Mouse (Mus musculus) thymus, postnatal 14 days (tissue): Measurements from ENCODE around the gene Itga7.

Experiments used
- DNase-seq: peaks from one replicate; pipeline ENCODE4 v3.0.0; 2021

Gene Itga7

GRCm38 (mm10) chr10:128912268-128912667 is 21.4 kb upstream of the Itga7 start:
- no peak for DNase-seq

- no peak for DNase-seq
Measured at GRCm38 (mm10) chr10:128912791-128913190, 20.8 kb upstream of the Itga7 start.

DNA sequence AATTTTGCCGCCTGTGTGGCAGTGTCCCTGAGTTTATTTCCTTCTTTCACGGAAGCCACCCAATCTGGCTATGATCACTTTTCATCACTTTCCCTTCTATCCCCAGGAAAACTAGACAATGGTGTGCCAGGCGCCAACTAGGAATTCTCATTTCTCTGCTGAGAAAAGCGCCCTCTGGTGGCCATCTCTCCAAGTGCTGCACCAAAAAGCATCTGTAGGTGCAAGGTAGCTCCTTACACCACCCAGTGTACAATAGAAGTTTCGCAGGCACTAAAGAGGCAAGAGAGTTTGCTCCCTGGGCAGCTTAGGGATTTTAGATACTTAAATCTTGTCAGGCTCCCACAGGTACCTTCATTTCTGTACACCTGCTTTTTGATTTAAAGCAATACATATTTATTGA is 20.4 kb upstream of the Itga7 start:
- peak; percentile 87 for DNase-seq

- DNase-seq, result no peak
Measured at GRCm38 (mm10) chr10:128913696-128914095, 19.9 kb upstream of the Itga7 start.

DNA sequence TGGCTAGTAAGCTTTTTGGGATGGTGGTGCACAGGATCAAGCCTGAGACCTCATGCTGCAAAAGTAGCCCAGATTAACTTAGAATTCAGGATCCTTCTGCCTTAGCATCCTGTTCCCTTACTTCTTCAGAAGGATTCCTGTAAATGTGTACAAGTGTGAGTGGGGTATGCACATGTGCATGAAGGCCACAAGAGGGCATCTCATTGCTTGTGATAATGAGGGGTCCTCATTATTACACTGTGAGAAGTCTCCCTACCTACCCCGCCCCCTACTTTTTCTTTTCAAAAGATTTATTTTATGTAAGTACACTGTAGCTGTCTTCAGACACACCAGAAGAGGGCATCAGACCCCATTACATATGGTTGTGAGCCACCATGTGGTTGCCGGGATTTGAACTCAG is 18.1 kb upstream of the Itga7 start:
- DNase-seq, result no peak

DNA sequence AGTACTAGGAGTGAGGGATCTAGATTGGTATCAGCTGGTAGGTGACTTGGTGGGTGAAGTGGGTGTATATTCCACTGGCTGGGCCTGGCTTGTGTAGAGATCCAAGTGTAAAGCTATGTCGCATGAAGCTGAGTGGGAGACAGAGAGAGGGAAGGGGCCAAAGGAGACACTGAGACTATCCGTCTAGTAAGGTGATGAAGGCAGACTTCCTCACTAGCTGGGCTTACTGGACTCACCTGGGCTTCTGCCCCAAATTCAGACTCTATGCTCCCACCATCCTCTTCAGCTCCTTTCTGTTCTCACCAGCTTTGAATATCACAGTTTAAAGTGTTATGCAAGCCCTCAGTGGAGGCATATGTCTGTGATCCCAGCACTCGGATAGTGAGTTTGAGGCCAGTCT is 17.0 kb upstream of the Itga7 start:
- DNase-seq, result no peak

GRCm38 (mm10) chr10:128917400-128917799 is 16.2 kb upstream of the Itga7 start:
- DNase-seq, result no peak

GRCm38 (mm10) chr10:128918246-128918645 is 15.4 kb upstream of the Itga7 start:
- no peak for DNase-seq

DNA sequence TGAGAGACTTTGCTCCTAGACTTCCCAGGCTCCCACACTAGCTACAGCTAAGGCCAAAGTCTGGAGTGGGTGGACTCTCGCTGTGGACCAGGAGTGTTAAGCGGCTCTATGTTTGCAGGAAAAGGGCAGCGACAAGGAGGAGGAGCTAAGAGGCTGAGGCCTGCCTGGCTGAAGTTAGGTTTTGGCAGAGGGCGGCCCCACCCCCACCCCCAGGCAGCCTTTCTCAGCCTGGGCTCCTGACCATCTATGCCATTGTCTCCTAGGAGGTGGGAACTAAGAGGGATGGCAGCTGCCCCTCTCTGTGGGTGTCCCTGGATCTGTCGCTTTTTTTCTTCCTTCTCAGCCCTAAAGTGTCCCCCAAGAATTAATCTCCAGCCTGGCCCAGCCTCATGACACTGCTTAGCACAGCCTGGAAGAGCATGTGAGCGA is 14.4 kb upstream of the Itga7 start:
- DNase-seq, result no peak

DNA sequence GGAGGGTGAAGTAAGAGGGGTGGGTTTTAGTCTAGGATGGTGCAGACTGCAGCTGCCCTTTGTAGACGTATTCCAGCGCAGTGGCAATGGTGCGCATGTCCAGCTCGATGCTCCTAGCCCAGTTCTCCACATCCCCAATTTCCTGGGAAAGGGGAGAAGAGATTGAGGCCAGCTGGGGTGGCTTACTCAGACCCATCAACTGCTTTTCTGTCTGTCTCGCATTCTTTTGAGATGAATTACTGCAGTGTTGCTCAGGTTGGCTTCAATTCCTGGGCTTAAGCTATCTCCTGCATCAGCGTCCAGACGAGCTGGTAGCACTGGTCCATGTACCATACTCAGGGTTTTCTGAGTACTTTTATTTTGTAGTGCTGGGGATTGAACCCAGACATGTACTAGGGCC is 13.7 kb upstream of the Itga7 start:
- DNase-seq, result no peak

GRCm38 (mm10) chr10:128920736-128921161 is 12.9 kb upstream of the Itga7 start:
- no peak for DNase-seq

DNA sequence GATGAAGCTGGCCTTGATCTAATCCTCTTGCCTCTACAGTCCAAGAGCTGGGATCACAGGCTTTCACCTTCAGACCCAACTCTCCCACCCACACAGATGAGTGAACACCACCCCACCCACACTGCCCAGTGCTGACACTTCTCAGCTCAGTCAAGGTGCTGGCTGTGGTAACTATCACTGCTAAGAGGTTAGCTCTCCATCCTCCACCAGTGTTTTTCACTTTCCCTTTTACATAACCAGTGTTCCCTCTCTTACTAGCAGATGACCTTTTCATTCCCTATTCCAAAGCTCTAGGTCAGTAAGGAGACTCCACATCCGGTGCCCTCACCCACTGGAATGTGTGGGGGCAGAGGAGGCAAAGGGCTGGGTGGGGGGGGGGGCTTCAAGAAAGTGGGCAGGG is 12.4 kb upstream of the Itga7 start:
- DNase-seq, result no peak

GRCm38 (mm10) chr10:128921883-128922821 is 11.5 kb upstream of the Itga7 start:
- no peak for DNase-seq

DNA sequence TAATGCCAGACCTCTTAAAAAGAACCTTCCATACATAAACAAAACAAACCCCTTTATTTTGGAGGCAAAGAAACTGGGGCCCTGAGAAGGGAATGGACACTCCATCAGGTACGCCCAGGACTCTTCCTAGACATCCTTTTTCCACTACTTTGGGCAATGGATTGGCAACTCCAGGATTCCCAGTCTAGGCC is 10.9 kb upstream of the Itga7 start, which contains the start of gene Rdh5:
TSS of gene Rdh5 (minus strand) at position 67 of the 191 bp plus-strand sequence.
- no peak for DNase-seq

- peak; percentile 95 for DNase-seq
Measured at GRCm38 (mm10) chr10:128923013-128923691, 10.5 kb upstream of the Itga7 start.

DNA sequence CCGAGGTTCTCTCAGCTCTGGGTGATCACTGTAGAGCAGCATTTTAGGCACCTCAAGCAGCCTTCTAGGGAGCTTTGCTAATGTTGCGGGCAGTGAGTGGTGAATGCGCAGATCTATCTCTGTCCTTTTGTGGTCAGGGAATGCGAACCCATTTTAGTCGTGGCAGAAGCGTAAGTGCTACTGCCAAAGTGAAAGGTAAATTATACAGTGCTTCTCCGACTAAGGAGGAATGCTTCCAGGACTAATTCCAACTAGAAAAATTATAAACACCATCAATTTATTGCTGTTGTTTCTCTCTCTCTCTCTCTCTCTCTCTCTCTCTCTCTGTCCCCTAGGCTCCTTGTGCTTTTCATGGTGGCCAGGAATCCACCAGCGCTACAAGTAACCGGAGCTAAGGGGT is 9.7 kb upstream of the Itga7 start, which contains the start of gene Bloc1s1:
TSS of gene Bloc1s1 (minus strand) at position 101 of the 400 bp plus-strand sequence.
- no peak for DNase-seq

GRCm38 (mm10) chr10:128928356-128928755 is 5.3 kb upstream of the Itga7 start:
- no peak for DNase-seq

DNA sequence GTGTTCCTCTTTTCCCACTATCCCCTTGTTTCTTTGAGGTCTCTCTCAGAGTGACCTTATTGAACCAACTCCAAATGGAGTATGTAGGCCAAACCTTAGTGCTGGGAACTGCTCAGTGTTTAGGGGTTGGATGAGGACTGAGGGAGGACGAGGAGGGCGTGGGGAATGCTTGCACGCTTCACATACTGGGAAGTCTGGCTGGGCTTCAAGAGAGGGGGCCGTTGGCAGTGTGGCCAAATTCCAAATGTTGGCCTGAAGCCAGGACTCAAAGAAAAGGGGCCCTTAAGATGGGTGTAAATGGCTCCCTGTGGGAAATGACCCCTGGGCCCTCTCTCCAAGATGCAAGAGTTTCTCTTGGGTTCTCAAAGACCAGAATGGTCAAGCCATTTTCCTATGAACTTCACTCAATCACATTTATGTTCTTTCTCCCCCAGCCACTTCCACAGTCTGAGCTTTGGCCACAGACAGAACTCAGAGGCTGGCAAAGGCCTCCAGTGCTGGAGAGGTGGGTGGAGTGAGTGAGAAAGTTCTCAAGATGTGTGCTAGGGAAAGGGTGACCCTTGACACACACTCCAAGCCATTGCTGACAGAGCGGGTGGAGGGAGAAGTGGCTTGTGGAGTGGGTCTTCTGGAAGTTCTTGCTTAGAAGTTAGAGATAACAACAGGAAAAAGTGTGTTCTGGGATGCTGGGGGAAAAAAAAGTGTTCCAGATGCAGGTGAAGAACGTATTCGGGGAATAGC is 3.8 kb upstream of the Itga7 start:
- DNase-seq, result no peak

GRCm38 (mm10) chr10:128931441-128931840 is 2.2 kb upstream of the Itga7 start:
- DNase-seq, result no peak

DNA sequence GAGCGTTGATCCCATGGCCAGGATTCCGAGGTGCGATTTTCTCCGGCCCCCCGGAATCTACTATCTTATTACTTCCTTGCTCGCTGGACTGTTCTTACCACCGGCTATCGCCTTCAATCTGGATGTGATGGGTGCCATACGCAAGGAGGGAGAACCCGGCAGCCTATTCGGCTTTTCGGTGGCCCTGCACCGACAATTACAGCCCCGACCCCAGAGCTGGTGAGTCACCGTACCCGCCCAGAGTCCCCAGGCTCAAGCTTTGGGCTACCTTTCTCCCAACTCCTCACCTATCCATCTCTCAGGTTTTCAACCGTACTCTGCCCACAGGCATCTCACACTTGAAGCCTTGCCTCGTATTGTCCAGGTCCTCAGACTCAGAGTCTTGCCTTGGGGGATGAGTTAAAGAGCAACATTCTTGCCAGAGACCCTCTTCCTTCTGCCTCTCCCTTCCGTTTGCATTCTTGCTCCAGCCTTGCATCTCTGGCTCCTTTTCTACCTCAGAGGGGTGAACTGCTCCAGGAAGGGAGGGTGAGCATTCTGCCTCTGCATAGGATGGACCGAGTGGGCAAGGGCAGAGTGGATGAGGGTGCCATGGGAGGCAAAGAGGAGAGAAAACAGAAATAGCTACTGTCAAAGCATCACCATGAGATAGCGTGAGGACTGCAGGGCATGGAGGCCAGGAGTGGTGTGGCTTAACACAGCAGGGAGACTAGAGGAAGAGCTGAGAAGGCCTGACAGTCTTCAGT is 531 bp downstream of the Itga7 start:
- no peak for DNase-seq

- peak; percentile 55 for DNase-seq
Measured at GRCm38 (mm10) chr10:128934997-128935787, 1.6 kb downstream of the Itga7 start.

GRCm38 (mm10) chr10:128935826-128936440 is 2.3 kb downstream of the Itga7 start:
- no peak for DNase-seq
